Mouse (Mus musculus): Measurements from ENCODE around the gene Gm45711.

DNA sequence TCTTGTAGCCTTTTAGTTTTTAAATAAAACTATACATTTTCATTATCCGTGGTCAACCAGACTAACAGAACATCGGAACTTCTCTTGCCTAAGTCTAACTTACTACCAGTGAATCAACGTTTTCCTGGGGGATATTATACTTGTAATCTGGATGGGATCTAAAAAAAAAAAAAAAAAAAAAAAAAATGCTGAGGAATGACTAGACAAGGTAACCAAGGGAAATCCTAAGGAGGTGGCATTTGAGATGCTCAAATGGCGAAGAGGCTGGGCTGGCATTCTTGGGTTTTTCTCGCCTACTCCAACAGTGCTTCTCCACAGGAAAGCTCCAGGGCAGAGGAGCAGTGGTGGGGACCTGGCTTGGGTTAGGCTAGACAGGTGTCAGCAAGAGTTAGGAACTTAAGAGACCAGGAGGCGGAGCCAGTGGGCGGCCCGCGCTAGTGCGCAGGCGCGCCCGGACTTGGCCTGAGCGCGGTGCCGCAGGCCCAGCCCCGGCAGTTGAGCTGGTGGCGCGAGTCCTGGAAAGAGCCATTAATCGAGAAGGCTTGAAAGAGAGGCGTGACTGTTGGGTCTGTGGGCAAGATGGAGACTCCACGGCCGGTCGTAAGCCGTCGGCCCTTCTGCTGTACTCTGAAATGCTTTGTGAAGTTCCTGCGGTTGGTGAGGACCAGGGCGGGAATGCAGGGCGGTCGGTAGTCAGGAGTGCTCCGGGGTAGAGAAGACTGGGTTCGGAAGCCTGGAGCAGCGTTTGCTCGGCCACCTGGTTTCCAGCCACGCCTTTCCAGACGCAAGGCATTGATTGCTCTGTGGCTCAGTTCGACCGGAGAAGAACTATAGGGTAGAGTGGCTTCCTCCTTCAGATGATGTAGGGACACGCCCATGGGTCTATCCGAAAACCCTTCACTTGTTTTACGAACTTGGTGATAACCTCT, 59.2 kb downstream of the Gm45711 start, which contains the start of gene Cklf:
- TF ChIP-seq CTCF (conservative IDR thresholded peaks at IDR 0.05; ENCODE audit: low read length) (no peak), NANOG (IDR thresholded peaks at IDR 0.05; ENCODE audit: borderline replicate concordance, low read length) (no peak)

Measured in E14TG2a.4 (cell line).